Mouse (Mus musculus): Measurements from ENCODE around the gene Eef1akmt2.
A peak's percentile ranks its signal among the peaks of the same experiment; 100 is the strongest.

DNA sequence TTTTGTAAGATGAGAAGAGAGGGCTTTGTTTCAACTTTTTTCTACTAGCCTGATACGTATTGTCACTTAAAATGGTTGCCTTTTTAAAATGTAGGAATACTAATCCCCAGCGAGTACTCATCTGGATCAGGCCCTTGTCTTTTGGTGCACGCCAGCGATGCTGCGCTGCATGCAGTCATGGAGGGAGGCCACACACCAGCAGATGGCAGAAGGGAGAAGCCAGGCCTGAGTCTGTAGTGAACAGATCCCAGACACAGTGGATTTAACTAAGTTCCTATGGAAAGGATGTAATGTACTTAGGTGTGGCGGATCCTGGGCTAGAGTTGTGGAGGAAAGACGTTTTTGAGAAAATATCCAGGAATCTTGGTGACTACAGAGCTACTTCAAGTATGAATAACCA is 31.6 kb upstream of the Eef1akmt2 start:
- TF ChIP-seq CTCF (IDR thresholded peaks at IDR 0.05; ENCODE audit: low read depth, low read length): peak; percentile 39
- TF ChIP-seq POLR2A (IDR thresholded peaks at IDR 0.05; ENCODE audit: extremely low read depth, insufficient read depth, low read length): no peak

All from liver, adult 2 months (tissue).